Mouse (Mus musculus) CH12.LX (cell line): ENCODE measurements at regions not wholly inside any gene's neighbourhood (a gene's known extent, or its start where the extent isn't known, plus 50 kb on each side); places are given as distances from the start of the nearest gene placed in this dataset.

Experiments
- DNase-seq: peaks from one replicate; pipeline ENCODE4 v3.0.0-alpha.2; 2013; ENCODE audit errors: extremely low read depth
- H3K27ac ChIP-seq: 2 replicates; pipeline ENCODE4 v1.5.1; 2012; ENCODE audit warnings: low read depth, mild to moderate bottlenecking, control low read depth, moderate library complexity; ENCODE audit not compliant: insufficient read depth
- H3K27me3 ChIP-seq: replicated peaks from 2 replicates; pipeline ENCODE3; 2012; ENCODE audit warnings: inconsistent platforms
- H3K36me3 ChIP-seq, 2 experiments: replicated peaks in 1 of 2; 2 replicates each; pipeline versions ENCODE3 to v1.6.1; 2012; ENCODE audit warnings: inconsistent platforms in 1 of 2, low read length in 1 of 2, mild to moderate bottlenecking in 1 of 2, mixed read lengths in 1 of 2, moderate library complexity in 1 of 2; ENCODE audit not compliant: control insufficient read depth in 1 of 2, insufficient read depth in 1 of 2
- H3K4me1 ChIP-seq, 2 experiments: 2 replicates each; pipeline ENCODE4 v1.6.1; 2012; ENCODE audit warnings: inconsistent platforms in 1 of 2, moderate library complexity in 1 of 2; ENCODE audit not compliant: insufficient read depth in 2 of 2, control insufficient read depth in 1 of 2
- H3K4me2 ChIP-seq: 2 replicates; pipeline ENCODE4 v1.6.1; 2012; ENCODE audit warnings: low read depth, mild to moderate bottlenecking, control low read depth; ENCODE audit not compliant: poor library complexity, insufficient read depth, severe bottlenecking
- H3K4me3 ChIP-seq, 3 experiments: fragments of 150-350 bp in 1 of 3; sonication (generic) in 1 of 3; replicated peaks in 1 of 3; 2 replicates each; pipeline versions ENCODE3 to v1.5.1; 2011 to 2012; ENCODE audit warnings: low read depth in 2 of 3, low read length in 2 of 3, mild to moderate bottlenecking in 2 of 3, moderate library complexity in 2 of 3, control low read depth in 1 of 3, improper control_type of control experiment in 1 of 3, inconsistent platforms in 1 of 3, mixed read lengths in 1 of 3; ENCODE audit not compliant: poor library complexity in 1 of 3
- H3K79me2 ChIP-seq: replicated peaks from 2 replicates; pipeline ENCODE4 v1.6.1; 2012; ENCODE audit warnings: mild to moderate bottlenecking, moderate library complexity; ENCODE audit not compliant: control insufficient read depth, poor library complexity, insufficient read depth, severe bottlenecking; ENCODE audit errors: extremely low read depth
- H3K9ac ChIP-seq: 2 replicates; pipeline ENCODE4 v1.6.1; 2012; ENCODE audit warnings: low read depth, mild to moderate bottlenecking, control low read depth, moderate library complexity; ENCODE audit not compliant: insufficient read depth
- H3K9me3 ChIP-seq: replicated peaks from 2 replicates; pipeline ENCODE3; 2012; ENCODE audit warnings: low read length, inconsistent platforms, mixed read lengths
- BHLHE40 ChIP-seq: IDR thresholded peaks from 2 replicates; pipeline ENCODE4 v1.6.1; 2011; ENCODE audit warnings: mild to moderate bottlenecking, low read depth, low read length, improper control_type of control experiment
- CHD1 ChIP-seq: IDR thresholded peaks from 2 replicates; pipeline ENCODE4 v1.6.1; 2012; ENCODE audit warnings: low read depth, low read length, improper control_type of control experiment, inconsistent platforms
- CHD2 ChIP-seq: IDR thresholded peaks from 2 replicates; pipeline ENCODE4 v1.6.1; 2011; ENCODE audit warnings: low read length, improper control_type of control experiment
- CTCF ChIP-seq, 2 experiments: IDR thresholded peaks in 1 of 2; conservative IDR thresholded peaks in 1 of 2; 2 replicates each; pipeline ENCODE4 v1.5.1; 2011 to 2012; ENCODE audit warnings: low read depth in 2 of 2, low read length in 2 of 2, improper control_type of control experiment in 1 of 2, inconsistent platforms in 1 of 2, mild to moderate bottlenecking in 1 of 2, moderate library complexity in 1 of 2
- ELF1 ChIP-seq: IDR thresholded peaks from 2 replicates; pipeline ENCODE4 v1.6.1; 2014; ENCODE audit warnings: low read depth, mild to moderate bottlenecking, inconsistent platforms, low read length, improper control_type of control experiment
- ETS1 ChIP-seq: conservative IDR thresholded peaks from 2 replicates; pipeline ENCODE4 v1.6.1; 2012; ENCODE audit warnings: low read depth, mild to moderate bottlenecking, inconsistent platforms, low read length, improper control_type of control experiment, moderate library complexity
- IRF4 ChIP-seq: IDR thresholded peaks from 2 replicates; pipeline ENCODE4 v1.6.1; 2014; ENCODE audit warnings: low read depth, mild to moderate bottlenecking, inconsistent platforms, low read length, improper control_type of control experiment
- JUN ChIP-seq: IDR thresholded peaks from 2 replicates; pipeline ENCODE4 v1.6.1; 2011; ENCODE audit warnings: low read depth, mild to moderate bottlenecking, low read length, improper control_type of control experiment, moderate library complexity; ENCODE audit not compliant: insufficient read depth
- JUND ChIP-seq: conservative IDR thresholded peaks from 2 replicates; pipeline ENCODE4 v1.6.1; 2011; ENCODE audit warnings: low read depth, low read length, improper control_type of control experiment
- MAX ChIP-seq: IDR thresholded peaks from 2 replicates; pipeline ENCODE4 v1.6.1; 2011; ENCODE audit warnings: low read length, improper control_type of control experiment
- MEF2A ChIP-seq: IDR thresholded peaks from 2 replicates; pipeline ENCODE4 v1.6.1; 2014; ENCODE audit warnings: low read depth, mild to moderate bottlenecking, inconsistent platforms, low read length, improper control_type of control experiment, borderline replicate concordance
- MYC ChIP-seq: IDR thresholded peaks from 2 replicates; pipeline ENCODE4 v1.6.1; 2011; ENCODE audit warnings: low read depth, mild to moderate bottlenecking, improper control_type of control experiment, low read length
- NELFE ChIP-seq: IDR thresholded peaks from 2 replicates; pipeline ENCODE4 v1.6.1; 2011; ENCODE audit warnings: low read depth, low read length, improper control_type of control experiment
- RAD21 ChIP-seq: IDR thresholded peaks from 2 replicates; pipeline ENCODE4 v1.6.1; 2011; ENCODE audit warnings: low read depth, mild to moderate bottlenecking, low read length, improper control_type of control experiment, moderate library complexity
- SIN3A ChIP-seq: IDR thresholded peaks from 2 replicates; pipeline ENCODE4 v1.6.1; 2012; ENCODE audit warnings: low read length, improper control_type of control experiment, inconsistent platforms
- SMC3 ChIP-seq: IDR thresholded peaks from 2 replicates; pipeline ENCODE4 v1.6.1; 2011; ENCODE audit warnings: low read depth, low read length, improper control_type of control experiment
- TCF12 ChIP-seq: IDR thresholded peaks from 2 replicates; pipeline ENCODE4 v1.6.1; 2014; ENCODE audit warnings: low read depth, mild to moderate bottlenecking, inconsistent platforms, low read length, improper control_type of control experiment
- USF1 ChIP-seq: IDR thresholded peaks from 2 replicates; pipeline ENCODE4 v1.6.1; 2014; ENCODE audit warnings: low read depth, mild to moderate bottlenecking, inconsistent platforms, low read length, improper control_type of control experiment
- USF2 ChIP-seq: conservative IDR thresholded peaks from 2 replicates; pipeline ENCODE4 v1.6.1; 2011; ENCODE audit warnings: low read depth, low read length, improper control_type of control experiment
- ZNF384 ChIP-seq: IDR thresholded peaks from 2 replicates; pipeline ENCODE4 v1.6.1; 2012; ENCODE audit warnings: low read depth, low read length, improper control_type of control experiment, inconsistent platforms
- dilution Hi-C: fragments of 300-500 bp; cut with MboI; formaldehyde crosslinking; loops from 2 replicates; pipeline ENCODE4 v1.14.3; 2020; ENCODE audit warnings: low sequenced_read_pairs; ENCODE audit not compliant: extremely low pct_unique_long_range_greater_than_20kb, extremely low pct_ligation_motif_present
- in situ Hi-C: fragments of 300-500 bp; cut with MboI; formaldehyde crosslinking; loops from 3 replicates; pipeline ENCODE4 v1.14.3; 2019; ENCODE audit warnings: low sequenced_read_pairs, low pct_ligation_motif_present, low pct_unique_long_range_greater_than_20kb, mixed read lengths

DNA sequence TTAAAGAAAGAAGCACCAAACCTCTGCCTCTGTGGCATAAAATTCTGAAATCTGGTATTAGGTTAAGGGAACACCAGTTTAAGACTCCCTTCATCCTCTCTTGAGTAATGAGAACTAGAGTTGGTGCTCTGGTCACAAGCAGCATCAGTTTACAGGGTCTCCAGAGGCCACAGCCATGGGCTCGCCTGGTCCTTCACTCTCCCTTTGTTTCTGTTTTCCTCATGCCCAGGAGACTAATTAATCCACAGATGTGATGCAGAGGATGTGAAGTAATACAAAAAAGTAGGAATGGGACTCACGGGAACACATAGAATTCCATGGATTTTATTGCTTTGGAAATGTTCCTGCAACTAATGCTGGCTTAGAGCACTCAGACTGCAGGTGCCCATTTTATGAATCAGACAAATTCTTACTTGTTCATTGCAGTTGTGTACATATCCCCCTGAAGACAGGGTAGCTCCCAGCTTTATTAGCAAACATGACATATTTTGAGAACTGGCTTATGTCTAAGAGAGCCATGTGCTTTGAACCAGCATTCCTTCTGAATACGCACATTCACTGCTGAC, 151.7 kb upstream of the Adarb2 start:
- dilution Hi-C loops (no loop called here), in situ Hi-C loops (no loop called here)
- DNase-seq: no peak
- H3K79me2 ChIP-seq: no peaks in the 10 kb centered on the region
- no peak overlapping the region for H3K9ac ChIP-seq
- H3K4me2 ChIP-seq: no peak overlapping the region
- H3K27ac ChIP-seq: no peak overlapping the region
- no peaks in the 10 kb centered on the region for H3K36me3 ChIP-seq
- no peaks in the 10 kb centered on the region for H3K27me3 ChIP-seq
- peaks cover 0 to 3% of the 10 kb centered on the region in 2 experiments; a peak in 1 of 4 replicates for H3K4me1 ChIP-seq
- no peaks in the 10 kb centered on the region for H3K9me3 ChIP-seq
- TF ChIP-seq MAX (no peak), JUND (no peak), ZNF384 (no peak), CHD2 (no peak), MYC (no peak), TCF12 (no peak), IRF4 (no peak), NELFE (no peak), JUN (no peak), MEF2A (no peak), USF1 (no peak), CTCF (conservative IDR thresholded peaks at IDR 0.05 in 1 of 2, IDR thresholded peaks at IDR 0.05 in 1 of 2; ENCODE audit: low read depth in 2 of 2, low read length in 2 of 2) (no peak), USF2 (no peak), RAD21 (no peak), SIN3A (no peak), CHD1 (no peak), ELF1 (no peak)
- H3K4me3 ChIP-seq: no peak overlapping the region

DNA sequence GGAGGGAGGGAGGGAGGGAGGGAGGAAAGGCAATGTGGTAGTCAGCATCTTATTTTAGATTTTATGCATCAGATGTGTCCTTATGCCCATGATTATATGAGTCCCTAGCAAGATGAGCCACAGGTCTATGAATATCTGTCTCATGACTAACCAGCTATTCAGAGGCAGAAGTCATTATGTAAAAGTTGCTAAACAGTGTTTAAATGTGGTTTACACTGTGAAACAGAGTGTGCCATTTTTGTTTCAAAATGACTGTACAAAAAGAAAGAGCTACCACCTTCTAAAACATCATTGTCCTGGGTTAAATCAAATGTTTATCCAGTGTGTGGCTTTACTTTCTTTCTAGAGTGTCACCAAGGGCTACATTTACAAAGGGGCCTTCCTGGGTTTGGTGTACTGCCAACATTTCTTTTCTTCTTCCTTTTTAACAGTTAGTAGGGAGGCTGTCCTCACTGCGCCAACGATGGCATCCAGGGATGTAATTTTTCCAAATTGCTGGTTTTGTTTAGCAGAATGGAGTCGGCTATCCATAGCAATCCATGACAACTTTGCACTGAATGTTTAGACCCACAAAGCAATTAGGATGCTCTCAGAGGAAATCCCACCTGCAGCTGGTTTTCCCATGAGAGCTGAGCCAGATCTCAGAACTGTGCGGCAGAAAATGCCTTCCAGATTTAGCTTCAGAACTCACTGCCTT, 146.4 kb upstream of the Adarb2 start:
- DNase-seq: peak; percentile 44
- Histone ChIP-seq H3K4me2 (no peak overlapping the region), H3K36me3 (no peaks in the 10 kb centered on the region), H3K4me1 (peaks cover 0 to 15% of the 10 kb centered on the region in 2 experiments; a peak in 2 of 4 replicates), H3K79me2 (no peaks in the 10 kb centered on the region), H3K27me3 (no peaks in the 10 kb centered on the region), H3K27ac (no peak overlapping the region), H3K4me3 (no peak overlapping the region), H3K9ac (no peak overlapping the region), H3K9me3 (no peaks in the 10 kb centered on the region)
- dilution Hi-C loops: no loop called here
- TF ChIP-seq IRF4 (0 out of 2 replicates have a peak, but pooled peaks have one; percentile 35), ETS1 (0 out of 2 replicates have a peak, but pooled peaks have one; percentile 20), BHLHE40 (peak; percentile 55), JUND (peak; percentile 64; the same call in 1 of the 2 replicates), SMC3 (no peak), MYC (no peak), TCF12 (no peak)
- in situ Hi-C loops: no loop called here
